Mouse (Mus musculus) brain, embryonic 18.5 days (tissue): ENCODE results near the gene Thg1l.

Experiments
- DNase-seq: peaks from one replicate; pipeline ENCODE4 v3.0.0-alpha.2; 2012; ENCODE audit warnings: low read depth, low spot score

Thg1l gene

DNA sequence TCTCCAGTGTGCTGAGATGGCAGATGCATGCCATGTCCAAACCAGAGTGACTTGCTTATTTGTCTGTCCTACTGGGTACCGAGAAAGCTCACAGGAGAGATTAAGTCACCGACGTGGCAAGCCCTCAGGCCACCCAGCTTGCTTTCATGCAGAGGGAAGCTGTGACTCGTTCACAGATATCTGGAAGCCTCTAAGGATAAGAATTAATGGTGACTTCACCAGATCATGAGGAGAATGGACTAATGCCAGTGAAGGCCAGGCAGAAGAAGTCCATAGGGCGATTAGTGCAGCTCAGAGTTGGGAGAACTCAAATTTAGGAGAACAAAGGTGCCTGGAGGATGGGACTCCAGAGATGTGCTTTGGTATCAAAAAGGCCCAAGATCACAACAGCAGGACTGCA lies 27.8 kb downstream of the Thg1l start:
- no peak for DNase-seq

- DNase-seq: peak; percentile 72
These were observed 28.6 kb downstream of the Thg1l start for GRCm38 (mm10) chr11:45926640-45927082.

DNA sequence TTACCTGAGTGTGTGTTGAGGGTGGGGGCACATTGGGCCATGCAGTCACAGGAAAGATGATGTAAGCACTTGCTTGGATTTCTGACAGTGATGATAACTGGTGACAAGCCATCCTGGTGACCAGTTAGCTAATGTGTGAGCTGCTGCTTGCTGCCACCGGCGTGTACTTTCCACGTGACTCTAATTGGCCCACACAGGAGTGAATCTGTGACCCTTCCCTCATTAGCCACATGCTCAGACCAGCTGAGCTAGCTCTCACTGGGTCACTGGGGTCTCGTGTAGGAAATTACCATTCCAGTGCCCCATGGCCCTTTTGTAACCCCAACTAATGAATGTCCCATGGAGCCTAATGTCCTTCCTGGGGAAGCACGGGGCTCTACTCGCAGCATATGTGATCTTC lies 29.9 kb downstream of the Thg1l start:
- no peak for DNase-seq

DNA sequence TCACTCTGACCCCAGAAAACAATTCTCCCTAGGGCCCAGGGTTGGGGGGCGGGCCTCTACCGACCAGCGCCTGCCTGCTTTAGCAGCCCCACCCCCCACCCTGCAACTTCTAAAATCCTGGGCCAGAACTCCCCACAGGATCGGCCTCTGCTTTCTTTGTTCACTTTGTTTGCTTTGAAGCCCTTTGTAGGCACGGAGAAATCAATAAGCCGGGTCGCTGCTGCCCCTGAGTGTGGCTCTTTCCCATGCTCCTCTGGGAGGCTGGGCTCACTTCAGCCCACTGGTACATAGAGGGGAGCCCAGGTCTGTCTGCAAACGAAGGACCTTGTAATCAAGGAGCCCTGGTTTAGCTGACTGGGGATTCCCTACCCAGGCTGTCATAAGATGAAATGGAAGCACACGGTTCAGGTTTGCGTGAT lies 33.8 kb downstream of the Thg1l start:
- DNase-seq: no peak

DNA sequence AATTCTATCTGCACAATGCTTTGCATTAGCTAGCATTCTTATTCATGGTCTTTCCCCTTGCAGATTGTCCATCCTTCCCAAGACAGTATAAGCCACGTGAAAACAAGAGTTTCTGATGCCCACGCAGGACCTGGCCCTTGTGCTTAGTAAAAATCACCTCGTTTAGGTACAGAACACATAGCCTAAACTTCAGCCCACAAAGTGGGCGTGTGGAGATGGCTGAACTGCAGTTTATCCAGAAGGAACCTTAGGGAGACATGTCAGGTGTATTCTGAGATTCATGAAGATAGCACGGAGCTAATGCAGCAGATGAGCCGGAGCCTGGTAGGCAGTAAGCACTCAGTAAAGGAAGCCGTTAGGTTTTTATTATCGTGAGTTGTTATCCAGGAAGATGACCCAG lies 34.3 kb downstream of the Thg1l start:
- DNase-seq: no peak

- no peak for DNase-seq
These were observed 36.5 kb downstream of the Thg1l start for GRCm38 (mm10) chr11:45918836-45919235.

- no peak for DNase-seq
These were observed 37.3 kb downstream of the Thg1l start for GRCm38 (mm10) chr11:45918018-45918417.

GRCm38 (mm10) chr11:45916196-45916595 lies 39.1 kb downstream of the Thg1l start:
- no peak for DNase-seq

- DNase-seq: no peak
These were observed 44.6 kb downstream of the Thg1l start for GRCm38 (mm10) chr11:45910701-45911100.

DNA sequence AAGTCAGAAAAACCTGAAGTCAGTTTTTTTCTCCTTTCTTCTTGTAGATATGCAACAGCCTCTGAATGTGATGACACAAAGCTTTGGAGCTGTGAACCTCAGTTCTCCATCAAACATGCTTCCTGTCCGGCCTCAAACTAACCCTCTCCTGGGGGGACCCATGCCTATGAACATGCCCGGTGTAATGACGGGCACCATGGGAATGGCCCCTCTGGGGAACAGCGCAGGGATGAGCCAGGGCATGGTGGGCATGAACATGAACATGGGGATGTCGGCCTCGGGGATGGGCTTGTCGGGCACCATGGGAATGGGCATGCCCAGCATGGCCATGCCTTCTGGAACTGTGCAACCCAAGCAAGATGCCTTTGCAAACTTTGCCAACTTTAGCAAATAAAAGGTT lies 46.4 kb downstream of the Thg1l start:
- no peak for DNase-seq

GRCm38 (mm10) chr11:45908070-45908469 lies 47.2 kb downstream of the Thg1l start:
- no peak for DNase-seq

GRCm38 (mm10) chr11:45907301-45907700 lies 48.0 kb downstream of the Thg1l start:
- no peak for DNase-seq

DNA sequence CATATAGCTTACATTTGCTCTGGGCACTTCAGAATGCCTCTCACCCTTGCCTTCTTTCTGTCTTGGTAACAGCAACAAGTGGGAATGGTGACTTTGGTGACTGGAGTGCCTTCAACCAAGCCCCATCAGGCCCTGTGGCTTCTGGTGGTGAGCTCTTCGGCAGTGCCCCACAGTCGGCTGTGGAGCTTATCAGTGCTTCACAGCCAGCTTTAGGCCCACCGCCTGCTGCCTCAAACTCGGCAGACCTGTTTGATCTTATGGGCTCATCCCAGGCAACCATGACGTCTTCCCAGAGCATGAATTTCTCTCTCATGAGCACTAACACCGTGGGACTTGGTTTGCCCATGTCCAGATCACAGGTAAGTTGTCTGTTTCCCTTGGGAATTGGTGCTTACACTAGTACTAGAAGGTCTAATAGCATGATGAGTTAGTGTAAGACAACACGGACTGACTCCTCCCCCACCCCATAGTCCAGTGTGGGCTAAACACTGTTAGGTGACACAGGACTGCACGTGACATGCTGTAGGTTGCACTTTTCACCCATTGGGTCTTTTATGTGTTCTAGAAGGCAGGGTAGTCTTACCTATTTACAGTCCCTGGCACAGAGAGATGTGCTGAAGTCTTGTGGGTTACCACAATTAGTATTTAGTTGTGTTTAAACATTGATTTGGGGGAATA lies 49.0 kb downstream of the Thg1l start:
- no peak for DNase-seq

DNA sequence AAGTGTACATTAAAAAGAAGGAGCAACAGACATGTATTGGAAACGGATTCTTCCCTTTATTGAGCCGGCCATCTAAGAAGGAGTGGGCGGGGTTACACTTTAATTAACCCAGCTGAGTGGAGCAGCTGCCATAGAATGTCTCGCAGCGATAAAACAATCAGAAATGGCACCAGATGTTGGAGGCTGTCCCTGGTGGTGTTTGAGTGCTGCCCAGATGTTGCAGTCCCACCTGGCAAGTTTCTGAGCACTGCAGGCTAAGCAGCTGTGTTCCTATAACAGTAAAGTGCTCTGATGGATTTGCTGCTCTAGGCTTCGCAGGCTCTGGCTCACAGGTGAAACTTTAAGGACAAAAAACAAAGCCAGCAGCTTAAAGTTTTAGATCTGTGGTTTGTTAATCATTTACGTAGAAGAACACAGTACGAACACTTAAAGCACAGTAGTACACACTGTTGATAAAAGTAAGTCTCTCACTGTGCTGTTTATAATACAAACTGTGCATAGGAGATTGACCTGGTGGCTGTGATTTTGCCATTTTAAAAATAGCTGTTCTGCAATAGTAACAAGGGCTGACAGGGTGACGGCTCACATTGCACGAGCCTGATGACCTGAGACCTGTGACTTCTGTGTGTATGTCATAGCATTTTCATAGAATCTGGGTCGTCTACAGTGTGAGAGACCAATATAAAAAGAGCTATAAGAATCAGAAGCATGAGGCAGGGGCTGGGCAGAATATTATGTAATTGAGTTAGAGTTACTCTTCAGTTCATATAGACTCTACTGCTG lies 54.9 kb downstream of the Thg1l start:
- DNase-seq: no peak

- DNase-seq: no peak
These were observed 57.9 kb downstream of the Thg1l start for GRCm38 (mm10) chr11:45897392-45897791.
